Mouse (Mus musculus) neural tube, embryonic 10.5 days (tissue): ENCODE measurements around the gene Pax5.

Source experiments
- DNase-seq: peaks from one replicate; pipeline ENCODE4 v3.0.0-alpha.2; 2017; ENCODE audit warnings: low spot score; ENCODE audit errors: extremely low spot score

Pax5 gene

DNA sequence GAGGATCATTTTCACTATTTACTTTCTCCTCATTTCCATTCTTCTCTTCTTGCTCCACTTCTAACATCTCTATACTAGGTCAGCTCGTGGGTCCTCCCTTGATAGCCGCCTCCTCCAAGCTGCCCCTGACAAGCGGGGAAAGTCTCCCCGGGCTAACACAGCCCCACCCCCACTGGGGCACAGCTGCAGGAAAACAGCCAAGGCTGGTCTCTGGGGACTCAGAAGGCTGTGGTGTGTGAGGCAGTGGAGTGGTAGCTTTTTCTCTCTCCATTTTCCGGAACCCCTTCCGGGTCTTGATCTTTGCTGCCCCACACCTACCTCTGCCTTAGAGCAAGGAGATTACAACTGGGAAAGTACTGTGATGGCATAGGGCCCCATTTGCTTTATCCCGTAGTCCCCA is 4.3 kb downstream of the Pax5 start:
- DNase-seq = no peak

DNA sequence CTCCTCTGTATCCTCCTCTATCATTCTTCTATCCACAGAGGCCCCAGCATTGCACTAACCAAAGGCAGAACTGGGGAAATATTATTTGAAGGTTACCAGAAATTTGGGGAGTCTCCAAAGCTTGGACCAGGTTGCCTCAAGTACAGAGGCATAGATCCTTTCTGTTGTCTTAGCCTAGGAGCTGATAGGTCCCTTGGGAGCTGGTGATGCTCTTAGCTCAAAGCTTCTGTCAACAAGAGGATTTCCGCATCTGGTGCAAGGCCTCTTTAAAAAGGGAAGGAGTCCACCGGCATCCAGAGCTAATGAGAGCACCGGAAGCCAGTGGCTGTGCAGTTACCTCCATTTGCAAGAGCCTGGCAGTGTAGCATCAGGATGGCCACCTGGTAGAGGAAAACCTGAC is 5.1 kb downstream of the Pax5 start:
- DNase-seq = no peak

DNA sequence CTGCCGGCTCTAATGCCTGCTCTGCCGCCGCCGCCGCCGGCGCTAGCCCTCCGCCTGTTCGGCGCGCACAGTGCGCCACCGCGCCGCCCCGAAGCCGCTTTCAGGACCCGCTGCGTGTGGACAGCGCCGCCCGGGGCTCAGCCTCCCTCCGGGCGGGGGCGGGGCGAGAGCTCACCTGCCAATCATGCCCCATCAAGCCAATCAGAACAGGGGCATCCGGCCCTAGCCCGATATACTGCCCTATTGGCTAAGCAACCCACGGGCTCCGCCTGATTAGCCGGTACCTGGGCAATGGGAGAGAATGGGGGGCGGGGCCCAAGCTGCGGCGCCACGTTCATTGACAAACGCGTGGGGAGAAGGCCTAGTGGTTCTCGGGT is 5.9 kb downstream of the Pax5 start:
- peak; percentile 97 for DNase-seq

GRCm38 (mm10) chr4:44703686-44704368 is 6.5 kb downstream of the Pax5 start:
- no peak for DNase-seq

DNA sequence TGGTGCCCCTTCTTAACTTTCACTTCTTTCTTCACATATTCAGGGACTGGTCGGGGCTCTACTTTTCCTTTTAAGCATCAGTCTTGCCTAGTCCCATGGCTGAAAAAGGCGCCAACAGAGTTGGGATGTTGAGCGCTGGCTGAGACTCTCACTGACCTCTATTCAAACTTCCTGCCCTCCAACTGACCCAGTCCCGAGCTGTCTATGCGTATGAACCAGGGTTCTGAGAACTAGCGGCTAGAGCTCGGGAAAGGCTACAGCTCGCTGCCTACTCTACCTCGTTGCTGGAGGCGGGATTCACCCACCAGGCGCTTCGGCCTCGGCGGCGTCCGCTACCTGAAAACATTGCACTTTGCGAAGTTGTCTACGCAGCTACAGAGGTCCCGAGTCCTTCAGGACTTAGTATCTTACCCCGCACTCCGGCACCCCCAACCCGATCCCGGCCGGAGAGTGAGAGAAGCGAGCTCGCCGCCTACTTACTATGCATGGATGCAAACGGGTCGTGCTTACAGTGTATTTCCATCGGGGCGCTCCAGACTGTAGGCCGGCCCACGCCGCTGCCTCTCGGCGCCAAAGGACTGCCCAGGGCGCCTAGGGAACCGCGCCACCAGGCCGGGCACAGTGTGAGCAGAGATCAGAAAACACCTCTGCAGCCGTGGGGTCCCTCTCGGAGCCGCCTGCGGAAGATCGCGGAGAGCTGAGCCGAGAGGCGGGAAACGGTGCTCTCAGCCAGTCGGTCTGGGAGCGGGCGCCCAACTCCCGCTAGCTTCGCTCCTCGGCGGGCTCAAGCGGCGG is 7.2 kb downstream of the Pax5 start:
- DNase-seq = peak; percentile 71

GRCm38 (mm10) chr4:44702011-44702527 is 8.2 kb downstream of the Pax5 start:
- DNase-seq = peak; percentile 57

- no peak for DNase-seq
Observed at GRCm38 (mm10) chr4:44701513-44701912, 8.8 kb downstream of the Pax5 start.

- DNase-seq = no peak
Observed at GRCm38 (mm10) chr4:44696676-44697075, 13.6 kb downstream of the Pax5 start.

DNA sequence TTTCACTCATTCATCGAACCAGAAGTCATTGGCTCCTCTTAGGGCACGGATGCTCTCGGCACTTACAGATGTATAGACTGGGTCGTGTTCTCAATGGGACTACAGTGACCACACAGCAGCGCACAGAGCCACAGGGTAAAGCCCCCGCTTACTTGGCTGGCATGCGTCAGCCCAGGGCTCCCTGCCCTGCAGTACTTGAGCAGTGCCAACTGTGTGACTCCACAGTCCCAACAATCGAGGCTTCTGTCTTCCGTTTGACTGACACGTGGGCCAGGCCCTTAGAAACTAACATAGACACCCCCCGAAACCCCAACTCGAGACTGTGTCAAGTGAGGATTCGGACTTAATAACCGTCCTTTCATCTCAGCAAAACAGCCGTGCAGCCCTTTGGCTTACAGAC is 15.9 kb downstream of the Pax5 start:
- DNase-seq = no peak

- no peak for DNase-seq
Observed at GRCm38 (mm10) chr4:44685582-44685981, 24.7 kb downstream of the Pax5 start.

DNA sequence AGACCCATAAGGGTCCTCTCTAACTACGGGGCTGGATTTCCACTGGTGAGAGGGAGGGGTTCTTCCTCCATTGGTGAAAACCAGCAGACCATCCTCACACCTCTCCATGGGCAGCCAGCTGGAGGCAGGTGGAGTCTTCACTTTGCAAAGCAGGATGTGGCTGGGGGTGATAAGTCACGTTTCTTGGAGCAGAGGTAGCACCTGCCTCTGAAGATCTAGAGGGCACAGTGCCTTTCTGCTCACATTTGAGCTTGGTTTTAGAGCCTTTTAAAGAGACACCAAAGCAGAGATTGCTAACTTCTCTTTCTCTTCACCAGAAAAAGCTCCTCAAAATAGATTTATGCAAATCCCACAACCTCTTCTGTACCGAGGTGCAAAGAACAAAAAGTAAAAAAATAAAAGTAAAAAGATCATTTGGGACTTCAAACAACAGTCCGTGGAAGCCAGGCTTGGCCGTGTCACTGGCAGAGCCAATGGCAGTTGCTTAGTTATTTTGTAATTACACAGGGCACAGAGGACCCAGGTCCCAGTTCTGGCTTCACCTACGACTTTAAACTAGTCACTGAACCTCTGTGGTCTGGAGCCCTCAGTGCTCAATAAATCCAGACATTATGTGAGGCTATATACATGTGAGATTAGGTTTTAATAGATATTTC is 29.9 kb downstream of the Pax5 start:
- no peak for DNase-seq

- DNase-seq = no peak
Observed at GRCm38 (mm10) chr4:44678641-44679040, 31.6 kb downstream of the Pax5 start.

DNA sequence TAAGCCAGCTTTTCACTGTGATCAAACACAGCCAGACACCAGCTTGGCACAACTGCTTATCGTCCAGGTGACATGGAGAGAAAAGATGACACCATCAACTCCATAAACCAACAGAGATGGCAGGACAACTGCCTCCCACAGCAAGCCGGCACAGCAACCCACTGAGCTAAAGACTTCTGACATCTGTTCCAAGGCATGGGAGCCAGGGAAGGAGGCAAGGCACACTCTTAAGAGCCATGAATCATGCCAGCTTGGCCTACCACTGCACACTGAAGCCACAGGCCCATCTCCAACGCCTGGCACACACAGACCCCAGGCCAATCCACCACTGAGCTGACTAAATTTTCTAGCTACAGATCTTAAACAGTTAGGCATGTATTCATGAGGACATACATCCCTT is 32.3 kb downstream of the Pax5 start:
- no peak for DNase-seq

DNA sequence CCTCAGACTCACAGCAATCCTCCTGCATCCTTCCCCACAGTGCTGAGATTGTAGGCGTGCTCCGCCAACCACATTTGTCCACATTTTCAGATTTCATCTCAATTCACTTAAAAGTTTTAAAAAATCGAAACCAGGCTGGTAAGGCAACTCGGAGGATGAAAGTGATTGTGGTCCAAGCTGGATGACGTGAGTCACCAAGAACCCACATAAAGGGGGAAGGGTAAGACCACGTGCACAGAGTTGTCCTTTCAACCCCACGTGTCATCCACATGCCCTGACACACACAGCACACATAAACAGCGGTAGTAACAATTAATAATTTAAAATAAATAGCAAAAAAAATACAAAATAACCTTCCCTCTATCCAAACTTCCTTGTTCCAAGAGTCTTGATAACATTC is 35.3 kb downstream of the Pax5 start:
- no peak for DNase-seq

DNA sequence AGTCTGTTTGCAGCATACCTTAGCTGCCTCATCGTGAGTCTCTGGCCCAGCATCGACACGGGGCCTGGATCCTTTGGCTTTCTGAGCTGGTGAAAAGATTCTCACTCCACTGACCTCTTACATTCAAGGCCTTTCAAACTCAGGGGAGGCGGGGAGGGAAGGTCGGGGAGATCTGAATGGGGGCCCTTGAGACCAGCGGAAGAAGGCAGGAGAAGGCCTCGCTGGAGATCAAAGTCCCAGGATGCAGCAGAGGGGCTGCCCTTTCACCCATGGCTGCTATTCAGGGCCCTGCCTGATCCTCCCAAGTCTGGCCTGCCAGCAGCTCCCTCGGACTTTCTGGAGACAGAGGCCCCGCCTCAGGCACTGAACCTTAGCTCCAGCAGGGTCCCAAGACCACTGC is 36.6 kb downstream of the Pax5 start:
- DNase-seq = no peak

DNA sequence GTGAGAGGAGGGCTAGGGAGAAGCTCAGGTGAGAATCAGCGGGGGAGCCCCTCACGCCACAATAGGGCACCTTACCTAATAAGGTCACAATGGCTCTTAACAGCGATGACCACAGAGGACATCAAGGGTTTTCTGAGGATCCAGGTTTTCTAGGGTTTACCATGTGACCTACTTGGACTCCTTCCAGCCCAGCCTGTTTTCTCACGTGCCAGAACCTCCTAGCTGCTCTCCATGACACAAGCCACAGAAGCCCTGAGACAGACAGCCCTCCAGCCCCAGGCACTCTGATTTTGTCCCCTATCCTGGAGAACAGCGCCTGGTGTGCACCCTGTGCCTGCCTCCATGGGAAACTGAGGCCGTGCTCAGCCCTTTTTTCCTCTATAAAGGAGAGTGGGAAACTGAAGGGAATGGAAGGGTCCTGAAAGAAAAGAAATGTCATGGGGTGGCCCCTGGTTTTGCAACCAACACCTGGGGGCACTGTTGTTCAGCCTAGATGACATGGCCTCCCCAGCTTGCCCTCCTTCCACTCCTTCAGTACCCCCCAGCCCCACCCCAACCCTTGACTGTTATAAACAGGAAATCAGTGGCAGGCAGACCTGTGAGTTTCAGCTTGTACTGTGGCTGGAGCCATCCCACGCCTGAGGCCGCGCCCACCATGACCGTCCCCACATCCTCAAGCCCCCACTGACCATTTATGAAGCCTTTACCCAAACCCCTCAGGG is 37.9 kb downstream of the Pax5 start:
- DNase-seq = no peak

DNA sequence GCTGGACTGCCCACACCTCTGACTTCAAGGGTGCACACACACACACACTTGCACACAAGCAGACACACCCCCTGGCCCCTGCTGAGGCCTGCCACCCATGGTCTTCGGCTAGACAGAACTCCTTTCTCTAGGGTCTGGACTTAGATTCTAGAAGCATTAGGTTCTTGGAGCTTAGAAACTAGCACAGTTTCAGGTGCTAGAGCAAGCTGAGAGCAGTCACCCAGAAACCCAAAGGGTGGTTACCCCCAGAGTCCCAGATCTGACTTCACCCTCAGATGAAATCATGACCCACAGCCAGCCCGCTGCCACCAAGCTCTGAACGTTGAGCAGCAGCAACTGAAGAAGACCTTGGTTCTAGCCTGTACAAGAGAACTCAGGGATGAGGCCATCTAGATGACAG is 38.8 kb downstream of the Pax5 start:
- no peak for DNase-seq

DNA sequence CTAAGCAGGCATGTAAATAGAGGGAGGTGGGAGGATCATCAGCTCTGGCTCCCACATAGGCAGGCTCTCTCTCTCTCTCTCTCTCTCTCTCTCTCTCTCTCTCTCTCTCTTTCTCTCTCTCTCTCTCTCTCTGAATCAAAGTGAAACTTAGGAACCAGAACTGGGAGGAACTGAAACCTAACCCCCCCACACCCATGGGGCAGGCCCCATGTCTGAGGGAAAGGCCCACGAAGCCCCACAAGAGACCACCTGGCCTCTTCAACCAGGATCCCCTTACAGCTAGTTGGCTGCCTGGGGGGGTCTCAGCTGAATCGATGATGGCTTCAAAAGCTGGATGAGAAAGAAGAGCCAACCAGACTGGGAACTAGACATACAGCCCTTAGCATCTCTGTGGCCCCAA is 39.3 kb downstream of the Pax5 start:
- no peak for DNase-seq

- DNase-seq = no peak
Observed at GRCm38 (mm10) chr4:44670380-44670779, 39.9 kb downstream of the Pax5 start.

- DNase-seq = peak; percentile 35
Observed at GRCm38 (mm10) chr4:44669485-44670181, 40.7 kb downstream of the Pax5 start.

DNA sequence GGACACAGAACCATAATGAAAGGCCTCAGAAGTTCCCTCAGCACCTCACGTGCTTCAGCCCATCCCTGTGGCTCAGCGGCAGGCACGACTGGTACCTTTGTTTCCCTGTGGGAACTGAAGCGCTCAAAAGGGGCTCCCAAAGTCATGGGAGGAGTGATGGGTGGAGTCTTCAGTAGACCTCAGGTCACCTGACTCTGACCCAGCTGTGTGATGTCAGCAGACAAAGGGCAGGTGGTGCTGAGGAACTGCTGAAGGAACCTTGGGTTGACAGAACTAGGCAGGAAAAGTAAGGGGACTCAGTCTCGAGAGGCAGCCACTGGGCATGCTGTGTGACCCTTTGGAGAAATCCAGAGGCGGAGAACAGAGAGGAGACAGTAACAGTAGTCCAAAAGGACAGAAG is 41.7 kb downstream of the Pax5 start:
- no peak for DNase-seq
